Mouse (Mus musculus) forebrain, embryonic 14.5 days (tissue): ENCODE results near the gene Casq2. TPM values are rescaled to one million over a fixed set of nuclear protein-coding genes. Genes with fewer than 3 reads are reported as not detected.
A peak's percentile ranks its signal among the peaks of the same experiment; 100 is the strongest.

Experiments
- ATAC-seq: fragments of 200-750 bp; cut with Nextera tagmentation; 2 replicates; pipeline ENCODE4 v1.8.0; 2017; ENCODE audit warnings: mild to moderate bottlenecking, moderate library complexity
- DNase-seq: peaks from one replicate; pipeline ENCODE4 v3.0.0-alpha.2; 2015; ENCODE audit warnings: low spot score
- H3K27ac ChIP-seq: fragments of 300-500 bp; sonication (generic); 2 replicates; pipeline ENCODE4 v1.5.1; 2014; ENCODE audit warnings: low read depth, mild to moderate bottlenecking, control low read depth, low read length, moderate library complexity
- H3K27me3 ChIP-seq: fragments of 300-500 bp; sonication (generic); replicated peaks from 2 replicates; pipeline ENCODE4 v1.6.1; 2014; ENCODE audit warnings: low read length, control low read depth, mixed read lengths; ENCODE audit not compliant: control insufficient read depth, insufficient read depth
- H3K36me3 ChIP-seq: fragments of 300-500 bp; sonication (generic); 2 replicates; pipeline ENCODE4 v1.6.1; 2014; ENCODE audit warnings: low read length, control low read depth; ENCODE audit not compliant: control insufficient read depth, insufficient read depth
- H3K4me1 ChIP-seq: fragments of 300-500 bp; sonication (generic); 2 replicates; pipeline ENCODE4 v1.6.1; 2014; ENCODE audit warnings: antibody characterized with exemption, low read length, control low read depth; ENCODE audit not compliant: control insufficient read depth, insufficient read depth
- H3K4me2 ChIP-seq: fragments of 300-500 bp; sonication (generic); 2 replicates; pipeline ENCODE4 v1.6.1; 2014; ENCODE audit warnings: mild to moderate bottlenecking, control low read depth, low read length
- H3K4me3 ChIP-seq: fragments of 300-500 bp; sonication (generic); 2 replicates; pipeline ENCODE4 v1.5.1; 2014; ENCODE audit warnings: low read depth, low read length, control low read depth
- H3K9ac ChIP-seq: fragments of 300-500 bp; sonication (generic); 2 replicates; pipeline ENCODE4 v1.6.1; 2014; ENCODE audit warnings: mild to moderate bottlenecking, low read length, control low read depth, moderate library complexity
- H3K9me3 ChIP-seq: fragments of 300-500 bp; sonication (generic); replicated peaks from 2 replicates; pipeline ENCODE4 v1.6.1; 2016; ENCODE audit warnings: low read length, control low read depth, mixed read lengths; ENCODE audit not compliant: control insufficient read depth
- whole genome bisulfite sequencing: fragments of 180-500 bp; shearing (Covaris S2); extraction: QIAGEN DNeasy Blood & Tissue Kit; methylation state at CpG from one replicate; pipeline ENCODE4 v1.1.7; 2014; 5-methylcytosine and 5-hydroxymethylcytosine counted together
- polyA plus RNA-seq: library from polyadenylated mRNA; unstranded; fragments of >200 nt; fragmentation: Nextera tagmentation; extraction: Ambion mirVana; gene quantifications from 2 replicates; pipeline ENCODE4 v1.2.1, GENCODE M21; 2014

Gene Casq2
- polyA plus RNA-seq, 1 experiment from 2014 or later = 0.48 TPM

- WGBS = 74% methylated on average over 10 of the region's 10 CpGs
- H3K9ac ChIP-seq = no peak overlapping the region
- H3K36me3 ChIP-seq = no peaks in the 10 kb centered on the region
- H3K4me1 ChIP-seq = no peaks in the 10 kb centered on the region; the same call in 1 of the 2 replicates
- H3K27ac ChIP-seq = no peak overlapping the region
- H3K4me3 ChIP-seq = no peak overlapping the region
- no peak overlapping the region for H3K4me2 ChIP-seq
- H3K9me3 ChIP-seq = no peaks in the 10 kb centered on the region
- no peak for ATAC-seq
- DNase-seq = peak; percentile 40
- H3K27me3 ChIP-seq = no peaks in the 10 kb centered on the region
Observed at GRCm38 (mm10) chr3:102137158-102137557, 50.9 kb downstream of the Casq2 start.

- Histone ChIP-seq H3K36me3 (no peaks in the 10 kb centered on the region), H3K27ac (no peak overlapping the region), H3K4me2 (no peak overlapping the region), H3K9ac (no peak overlapping the region), H3K4me1 (no peaks in the 10 kb centered on the region; the same call in 1 of the 2 replicates), H3K27me3 (no peaks in the 10 kb centered on the region), H3K9me3 (no peaks in the 10 kb centered on the region), H3K4me3 (no peak overlapping the region)
- 78% methylated on average over 6 of the region's 6 CpGs for WGBS
- DNase-seq (no peak), ATAC-seq (no peak)
Observed at GRCm38 (mm10) chr3:102138899-102139298, 52.7 kb downstream of the Casq2 start.

GRCm38 (mm10) chr3:102140606-102141005 lies 54.4 kb downstream of the Casq2 start:
- 93% methylated on average over 6 of the region's 6 CpGs for WGBS
- Histone ChIP-seq H3K27ac (no peak overlapping the region), H3K4me1 (no peaks in the 10 kb centered on the region; the same call in 1 of the 2 replicates), H3K4me2 (no peak overlapping the region), H3K9ac (no peak overlapping the region), H3K36me3 (no peaks in the 10 kb centered on the region), H3K9me3 (no peaks in the 10 kb centered on the region), H3K27me3 (no peaks in the 10 kb centered on the region), H3K4me3 (no peak overlapping the region)
- DNase-seq = no peak
- no peak for ATAC-seq

GRCm38 (mm10) chr3:102141451-102141850 lies 55.2 kb downstream of the Casq2 start:
- no peak overlapping the region for H3K4me3 ChIP-seq
- H3K27me3 ChIP-seq = no peaks in the 10 kb centered on the region
- no peaks in the 10 kb centered on the region for H3K36me3 ChIP-seq
- H3K9me3 ChIP-seq = no peaks in the 10 kb centered on the region
- DNase-seq (no peak), ATAC-seq (no peak)
- no peak overlapping the region for H3K4me2 ChIP-seq
- 79% methylated on average over 2 of the region's 2 CpGs for WGBS
- H3K27ac ChIP-seq = no peak overlapping the region
- H3K4me1 ChIP-seq = no peaks in the 10 kb centered on the region
- H3K9ac ChIP-seq = no peak overlapping the region

- ATAC-seq (no peak), DNase-seq (no peak)
- Histone ChIP-seq H3K27me3 (no peaks in the 10 kb centered on the region), H3K4me1 (no peaks in the 10 kb centered on the region; the same call in 1 of the 2 replicates), H3K4me2 (no peak overlapping the region), H3K4me3 (no peak overlapping the region), H3K9ac (no peak overlapping the region), H3K9me3 (no peaks in the 10 kb centered on the region), H3K36me3 (no peaks in the 10 kb centered on the region), H3K27ac (no peak overlapping the region)
- 51% methylated on average over 6 of the region's 6 CpGs for WGBS
Observed at GRCm38 (mm10) chr3:102141893-102142292, 55.7 kb downstream of the Casq2 start.

- no peak overlapping the region for H3K9ac ChIP-seq
- H3K36me3 ChIP-seq = no peaks in the 10 kb centered on the region
- H3K27me3 ChIP-seq = no peaks in the 10 kb centered on the region
- 96% methylated on average over 4 of the region's 4 CpGs for WGBS
- no peaks in the 10 kb centered on the region for H3K9me3 ChIP-seq
- ATAC-seq = no peak
- H3K27ac ChIP-seq = no peak overlapping the region
- H3K4me3 ChIP-seq = no peak overlapping the region
- peaks cover 3% of the 10 kb centered on the region for H3K4me1 ChIP-seq
- H3K4me2 ChIP-seq = no peak overlapping the region
- DNase-seq = no peak
Observed at GRCm38 (mm10) chr3:102142947-102143346, 56.7 kb downstream of the Casq2 start.

GRCm38 (mm10) chr3:102143536-102143935 lies 57.3 kb downstream of the Casq2 start:
- Histone ChIP-seq H3K27me3 (no peaks in the 10 kb centered on the region), H3K27ac (no peak overlapping the region), H3K9ac (no peak overlapping the region), H3K4me3 (no peak overlapping the region), H3K4me2 (no peak overlapping the region), H3K36me3 (no peaks in the 10 kb centered on the region), H3K4me1 (peaks cover 3% of the 10 kb centered on the region), H3K9me3 (no peaks in the 10 kb centered on the region)
- 89% methylated on average over 3 of the region's 3 CpGs for WGBS
- ATAC-seq (no peak), DNase-seq (no peak)

- no peaks in the 10 kb centered on the region for H3K27me3 ChIP-seq
- peaks cover 3% of the 10 kb centered on the region for H3K4me1 ChIP-seq
- ATAC-seq (no peak), DNase-seq (no peak)
- no peak overlapping the region for H3K4me3 ChIP-seq
- no peaks in the 10 kb centered on the region for H3K36me3 ChIP-seq
- H3K9ac ChIP-seq = no peak overlapping the region
- no peak overlapping the region for H3K27ac ChIP-seq
- no peaks in the 10 kb centered on the region for H3K9me3 ChIP-seq
- no peak overlapping the region for H3K4me2 ChIP-seq
- 94% methylated on average over 4 of the region's 4 CpGs for WGBS
Observed at GRCm38 (mm10) chr3:102144401-102144800, 58.2 kb downstream of the Casq2 start.

GRCm38 (mm10) chr3:102145645-102146386 lies 59.6 kb downstream of the Casq2 start:
- Histone ChIP-seq H3K4me1 (peaks cover 3% of the 10 kb centered on the region), H3K9ac (no peak overlapping the region)

More at GRCm38 (mm10) chr3:102145645-102146386, 59.6 kb downstream of the Casq2 start:
- Histone ChIP-seq H3K27ac (no peak overlapping the region; the same call in 1 of the 2 replicates), H3K4me2 (no peak overlapping the region), H3K27me3 (no peaks in the 10 kb centered on the region), H3K4me3 (no peak overlapping the region), H3K36me3 (no peaks in the 10 kb centered on the region), H3K9me3 (no peaks in the 10 kb centered on the region)
- ATAC-seq (no peak), DNase-seq (no peak)
- WGBS = 6% methylated on average over 6 of the region's 6 CpGs
